Mouse (Mus musculus): ENCODE data around the gene Unc13a. TPM values are rescaled to one million over a fixed set of nuclear protein-coding genes. Genes with fewer than 3 reads are reported as not detected.
A peak's percentile ranks its signal among the peaks of the same experiment; 100 is the strongest.
"Not testable (repeated sequence)": the region's sequence is repeated elsewhere in the genome, so short reads cannot be mapped to it uniquely, and the experiment has no call there.

Unc13a gene
- polyA plus RNA-seq, 1 experiment from 2014 or later, result 0.89 TPM

DNA sequence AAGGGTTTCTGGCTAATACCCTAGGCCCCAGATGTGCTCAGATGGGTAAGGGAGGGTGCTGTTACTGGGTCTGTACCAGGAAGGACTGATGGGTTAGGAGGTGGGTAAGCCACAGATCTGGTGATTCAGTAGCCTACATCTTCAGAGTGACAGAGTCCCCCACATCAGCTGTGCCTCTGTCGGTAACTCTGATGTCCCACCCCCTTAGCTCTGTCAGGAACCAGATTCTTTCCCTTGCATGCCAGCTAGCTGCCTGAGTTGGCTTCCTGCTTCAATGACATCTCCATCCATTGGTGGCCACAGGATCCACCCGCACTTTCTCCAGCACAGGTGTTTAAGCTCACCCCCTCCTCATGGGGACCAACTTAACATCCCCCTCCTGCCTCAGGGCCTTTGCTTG lies 40.0 kb upstream of the Unc13a start:
- ATAC-seq (ENCODE audit: insufficient number of reproducible peaks, insufficient read depth, low FRiP score, low read depth), result no peak
- Histone ChIP-seq H3K9ac (ENCODE audit: low read length) (no peak overlapping the region), H3K4me2 (ENCODE audit: low read length) (no peak overlapping the region), H3K4me3 (ENCODE audit: control insufficient read depth in 1 of 2, insufficient read depth in 1 of 2, low read depth in 1 of 2, low read length in 2 of 2) (no peak overlapping the region), H3K27me3 (ENCODE audit: control insufficient read depth, insufficient read depth, low read length) (peaks cover 57% of the 10 kb centered on the region), H3K4me1 (ENCODE audit: control insufficient read depth in 2 of 2, insufficient read depth in 2 of 2, low read length in 2 of 2) (no peaks in the 10 kb centered on the region; a peak in 1 of 4 replicates), H3K27ac (replicated peaks in 1 of 2; ENCODE audit: control insufficient read depth in 1 of 2, insufficient read depth in 1 of 2, low read depth in 2 of 2, low read length in 2 of 2) (no peak overlapping the region), H3K9me3 (ENCODE audit: control insufficient read depth, low read length) (0 out of 2 replicates have a peak, but pooled peaks cover 2% of the 10 kb centered on the region), H3K36me3 (ENCODE audit: control insufficient read depth, insufficient read depth, low read length) (no peaks in the 10 kb centered on the region)
- WGBS, result 75% methylated on average over 2 of the region's 2 CpGs

DNA sequence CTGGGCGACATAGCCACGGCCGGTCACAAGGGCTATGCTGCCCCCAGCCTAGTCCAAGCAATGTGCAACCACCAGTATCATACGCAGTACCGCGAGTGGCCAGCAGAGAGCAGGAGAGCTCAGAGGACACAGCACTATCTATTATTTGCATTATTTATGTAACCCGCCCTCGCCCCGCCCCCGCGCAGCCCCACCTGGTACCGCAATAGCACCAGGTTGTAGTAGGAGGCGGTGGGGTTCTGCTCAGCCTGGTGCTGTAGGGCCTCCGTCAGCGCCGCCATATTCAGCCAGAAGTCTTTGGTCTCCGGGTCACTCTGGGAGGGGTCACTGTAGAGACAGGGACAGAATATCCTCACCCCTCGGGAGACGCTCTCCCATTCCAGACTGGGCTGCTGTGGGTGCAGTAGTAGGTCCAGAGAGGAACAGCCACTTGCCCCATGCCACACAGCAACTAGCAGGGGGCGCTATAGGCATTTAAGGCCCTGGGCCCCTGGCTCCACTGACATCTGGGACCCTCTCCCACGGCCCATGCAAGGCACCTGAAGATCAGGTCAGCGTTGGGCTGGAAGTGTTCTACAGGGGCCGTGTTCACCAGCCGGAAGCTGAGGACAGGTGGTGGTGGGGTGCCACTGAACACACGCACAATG lies 38.4 kb upstream of the Unc13a start:
- Histone ChIP-seq H3K4me1 (ENCODE audit: control insufficient read depth in 2 of 2, insufficient read depth in 2 of 2, low read length in 2 of 2) (no peaks in the 10 kb centered on the region; a peak in 1 of 4 replicates), H3K4me3 (ENCODE audit: control insufficient read depth in 1 of 2, insufficient read depth in 1 of 2, low read depth in 1 of 2, low read length in 2 of 2) (no peak overlapping the region), H3K9me3 (ENCODE audit: control insufficient read depth, low read length) (0 out of 2 replicates have a peak, but pooled peaks cover 2% of the 10 kb centered on the region), H3K27ac (replicated peaks in 1 of 2; ENCODE audit: control insufficient read depth in 1 of 2, insufficient read depth in 1 of 2, low read depth in 2 of 2, low read length in 2 of 2) (no peak overlapping the region), H3K4me2 (ENCODE audit: low read length) (peak overlapping the region; percentile 38), H3K36me3 (ENCODE audit: control insufficient read depth, insufficient read depth, low read length) (no peaks in the 10 kb centered on the region), H3K9ac (ENCODE audit: low read length) (no peak overlapping the region), H3K27me3 (ENCODE audit: control insufficient read depth, insufficient read depth, low read length) (peaks cover 56% of the 10 kb centered on the region)
- WGBS, result 20% methylated on average over 24 of the region's 25 CpGs
- no peak for ATAC-seq (ENCODE audit: insufficient number of reproducible peaks, insufficient read depth, low FRiP score, low read depth)

DNA sequence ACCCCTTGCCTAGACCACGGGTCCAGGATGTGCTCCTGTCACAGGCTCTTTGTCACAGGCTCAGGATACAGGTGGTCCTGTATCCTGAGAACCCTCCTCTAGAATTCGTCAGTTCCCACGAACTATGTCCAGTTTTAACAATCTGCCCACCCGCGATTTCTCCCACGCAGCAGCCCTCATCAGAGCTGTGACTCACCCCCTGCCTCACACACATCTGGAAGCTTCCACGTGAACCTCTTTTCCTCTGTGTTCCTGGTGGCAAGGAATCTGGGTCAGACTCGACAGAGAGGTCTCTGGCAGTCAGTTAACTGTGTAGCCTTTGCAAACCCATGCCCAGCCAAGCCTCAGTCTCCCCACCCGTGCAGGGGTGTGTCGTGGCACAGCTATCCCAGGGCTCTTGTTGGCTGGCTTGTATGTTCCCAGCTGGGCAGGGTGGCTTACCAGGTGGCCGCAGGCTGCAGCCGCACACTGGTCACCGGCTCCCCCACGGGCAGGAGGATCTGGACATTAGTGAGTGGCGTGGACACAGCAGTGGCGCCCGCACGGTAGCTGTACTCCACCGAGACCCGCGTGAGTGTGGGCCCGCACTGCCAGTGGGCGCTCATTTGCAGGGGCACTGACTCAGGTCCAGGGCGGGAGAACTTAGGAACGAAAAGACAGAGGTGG lies 37.7 kb upstream of the Unc13a start:
- no peak overlapping the region for H3K9ac ChIP-seq (ENCODE audit: low read length)
- ATAC-seq (ENCODE audit: insufficient number of reproducible peaks, insufficient read depth, low FRiP score, low read depth), result no peak
- H3K9me3 ChIP-seq (ENCODE audit: control insufficient read depth, low read length), result 0 out of 2 replicates have a peak, but pooled peaks cover 2% of the 10 kb centered on the region
- 38% methylated on average over 25 of the region's 25 CpGs for WGBS
- peaks cover 50% of the 10 kb centered on the region for H3K27me3 ChIP-seq (ENCODE audit: control insufficient read depth, insufficient read depth, low read length)
- H3K27ac ChIP-seq (replicated peaks in 1 of 2; ENCODE audit: control insufficient read depth in 1 of 2, insufficient read depth in 1 of 2, low read depth in 2 of 2, low read length in 2 of 2), result no peak overlapping the region
- H3K4me2 ChIP-seq (ENCODE audit: low read length), result peak overlapping the region; percentile 38
- no peaks in the 10 kb centered on the region; a peak in 1 of 4 replicates for H3K4me1 ChIP-seq (ENCODE audit: control insufficient read depth in 2 of 2, insufficient read depth in 2 of 2, low read length in 2 of 2)
- no peaks in the 10 kb centered on the region for H3K36me3 ChIP-seq (ENCODE audit: control insufficient read depth, insufficient read depth, low read length)
- no peak overlapping the region for H3K4me3 ChIP-seq (ENCODE audit: control insufficient read depth in 1 of 2, insufficient read depth in 1 of 2, low read depth in 1 of 2, low read length in 2 of 2)

DNA sequence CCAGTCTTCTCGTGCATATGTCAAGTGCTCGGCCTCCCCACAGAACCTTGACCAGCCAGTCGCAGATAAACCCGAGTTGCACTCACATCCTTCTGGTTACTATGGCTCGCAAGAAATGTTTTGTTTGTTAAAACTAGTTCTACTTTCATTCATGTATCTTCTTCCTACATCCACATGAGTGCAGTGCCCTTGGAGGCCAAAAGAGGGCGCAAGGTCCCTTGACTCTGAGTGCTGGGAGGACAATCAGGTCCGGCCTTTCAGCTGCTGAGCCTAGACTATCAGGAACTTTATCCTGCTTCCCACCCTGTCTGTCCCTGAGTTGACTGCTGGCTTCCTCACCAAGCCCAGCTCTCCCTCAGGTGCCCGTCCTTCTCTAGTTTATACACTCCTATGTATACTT lies 36.3 kb upstream of the Unc13a start:
- H3K36me3 ChIP-seq (ENCODE audit: control insufficient read depth, insufficient read depth, low read length), result no peaks in the 10 kb centered on the region
- H3K4me2 ChIP-seq (ENCODE audit: low read length), result no peak overlapping the region
- ATAC-seq (ENCODE audit: insufficient number of reproducible peaks, insufficient read depth, low FRiP score, low read depth), result no peak
- H3K9me3 ChIP-seq (ENCODE audit: control insufficient read depth, low read length), result 0 out of 2 replicates have a peak, but pooled peaks cover 2% of the 10 kb centered on the region
- no peaks in the 10 kb centered on the region; a peak in 1 of 4 replicates for H3K4me1 ChIP-seq (ENCODE audit: control insufficient read depth in 2 of 2, insufficient read depth in 2 of 2, low read length in 2 of 2)
- WGBS, result 38% methylated on average over 8 of the region's 8 CpGs
- H3K27ac ChIP-seq (replicated peaks in 1 of 2; ENCODE audit: control insufficient read depth in 1 of 2, insufficient read depth in 1 of 2, low read depth in 2 of 2, low read length in 2 of 2), result no peak overlapping the region
- peaks cover 47% of the 10 kb centered on the region for H3K27me3 ChIP-seq (ENCODE audit: control insufficient read depth, insufficient read depth, low read length)
- H3K9ac ChIP-seq (ENCODE audit: low read length), result no peak overlapping the region
- H3K4me3 ChIP-seq (ENCODE audit: control insufficient read depth in 1 of 2, insufficient read depth in 1 of 2, low read depth in 1 of 2, low read length in 2 of 2), result no peak overlapping the region

DNA sequence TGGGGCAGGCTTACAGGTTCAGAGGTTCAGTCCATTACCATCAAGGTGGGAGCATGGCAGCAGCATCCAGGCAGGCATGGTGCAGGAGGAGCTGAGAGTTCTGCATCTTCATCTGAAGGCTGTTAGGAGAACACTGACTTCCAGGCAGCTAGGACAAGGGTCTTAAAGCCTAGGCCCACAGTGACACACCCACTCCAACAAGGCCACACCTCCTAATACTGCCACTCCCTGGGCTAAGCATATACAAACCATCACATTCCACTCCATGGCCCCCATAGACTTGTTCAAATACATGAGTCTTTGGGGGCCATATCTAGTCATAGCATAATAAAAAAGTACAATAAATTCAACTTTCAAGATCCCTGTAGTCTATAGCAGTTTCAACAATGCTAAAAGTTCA lies 31.8 kb upstream of the Unc13a start:
- H3K9ac ChIP-seq (ENCODE audit: low read length); ATAC-seq (ENCODE audit: insufficient number of reproducible peaks, insufficient read depth, low FRiP score, low read depth); H3K27ac ChIP-seq (replicated peaks in 1 of 2; ENCODE audit: control insufficient read depth in 1 of 2, insufficient read depth in 1 of 2, low read depth in 2 of 2, low read length in 2 of 2); H3K9me3 ChIP-seq (ENCODE audit: control insufficient read depth, low read length); H3K4me2 ChIP-seq (ENCODE audit: low read length); H3K4me3 ChIP-seq (ENCODE audit: control insufficient read depth in 1 of 2, insufficient read depth in 1 of 2, low read depth in 1 of 2, low read length in 2 of 2); H3K36me3 ChIP-seq (ENCODE audit: control insufficient read depth, insufficient read depth, low read length): not testable (repeated sequence)
- H3K4me1 ChIP-seq (ENCODE audit: control insufficient read depth in 2 of 2, insufficient read depth in 2 of 2, low read length in 2 of 2), result peaks cover 4 to 10% of the 10 kb centered on the region in 2 experiments; a peak in 3 of 4 replicates
- peaks cover 62% of the 10 kb centered on the region for H3K27me3 ChIP-seq (ENCODE audit: control insufficient read depth, insufficient read depth, low read length)

DNA sequence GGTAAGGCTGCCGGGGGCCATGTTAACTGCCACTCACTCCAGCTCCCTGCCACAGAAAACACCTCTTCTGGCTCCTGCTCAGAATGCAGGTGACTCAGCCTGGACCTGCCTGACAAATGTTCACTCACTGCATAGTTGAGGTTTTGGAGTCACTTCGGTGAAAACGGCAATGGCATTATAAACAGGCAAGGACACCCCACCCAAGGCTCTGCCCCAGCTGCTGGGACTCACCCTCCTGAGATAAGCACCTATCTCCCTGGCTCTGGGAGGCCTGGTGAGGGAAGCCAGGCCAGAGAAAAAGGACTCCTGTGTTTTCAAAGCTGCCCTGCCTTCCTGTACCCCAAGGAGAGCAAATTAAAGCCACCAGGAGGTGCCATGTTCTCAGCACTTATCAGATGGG lies 31.4 kb upstream of the Unc13a start:
- no peak for ATAC-seq (ENCODE audit: insufficient number of reproducible peaks, insufficient read depth, low FRiP score, low read depth)

DNA sequence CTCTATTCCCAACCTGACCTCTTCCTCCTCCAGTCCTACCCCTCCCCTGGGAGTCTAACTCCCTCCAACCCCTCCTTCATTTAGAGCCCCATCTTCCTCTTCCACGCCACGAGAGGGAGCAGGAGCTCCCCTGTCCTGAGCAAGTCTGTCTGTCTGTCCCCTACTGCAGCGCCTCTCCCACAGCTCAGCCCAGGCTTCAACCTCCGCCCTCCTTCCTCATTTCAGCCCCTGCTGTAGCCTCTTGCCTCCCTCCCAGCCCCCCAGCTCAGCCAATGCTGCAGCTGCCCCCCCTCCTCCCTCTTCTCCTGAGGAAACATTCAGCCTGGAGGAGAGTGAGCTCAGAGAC lies 30.5 kb upstream of the Unc13a start:
- Histone ChIP-seq H3K9ac (ENCODE audit: low read length) (no peak overlapping the region), H3K27ac (replicated peaks in 1 of 2; ENCODE audit: control insufficient read depth in 1 of 2, insufficient read depth in 1 of 2, low read depth in 2 of 2, low read length in 2 of 2) (no peak overlapping the region), H3K27me3 (ENCODE audit: control insufficient read depth, insufficient read depth, low read length) (peaks cover 51% of the 10 kb centered on the region), H3K36me3 (ENCODE audit: control insufficient read depth, insufficient read depth, low read length) (no peaks in the 10 kb centered on the region), H3K4me1 (ENCODE audit: control insufficient read depth in 2 of 2, insufficient read depth in 2 of 2, low read length in 2 of 2) (peaks cover 4 to 10% of the 10 kb centered on the region in 2 experiments; a peak in 3 of 4 replicates), H3K9me3 (ENCODE audit: control insufficient read depth, low read length) (no peaks in the 10 kb centered on the region), H3K4me2 (ENCODE audit: low read length) (no peak overlapping the region), H3K4me3 (ENCODE audit: control insufficient read depth in 1 of 2, insufficient read depth in 1 of 2, low read depth in 1 of 2, low read length in 2 of 2) (no peak overlapping the region)
- WGBS, result 34% methylated on average over 4 of the region's 4 CpGs
- ATAC-seq (ENCODE audit: insufficient number of reproducible peaks, insufficient read depth, low FRiP score, low read depth), result no peak

More for the DNA sequence above, 31.4 kb upstream of the Unc13a start:
- peaks cover 59% of the 10 kb centered on the region for H3K27me3 ChIP-seq (ENCODE audit: control insufficient read depth, insufficient read depth, low read length)
- H3K27ac ChIP-seq (replicated peaks in 1 of 2; ENCODE audit: control insufficient read depth in 1 of 2, insufficient read depth in 1 of 2, low read depth in 2 of 2, low read length in 2 of 2), result no peak overlapping the region
- WGBS, result 65% methylated on average over 3 of the region's 3 CpGs
- peaks cover 4 to 10% of the 10 kb centered on the region in 2 experiments; a peak in 3 of 4 replicates for H3K4me1 ChIP-seq (ENCODE audit: control insufficient read depth in 2 of 2, insufficient read depth in 2 of 2, low read length in 2 of 2)
- 0 out of 2 replicates have a peak, but pooled peaks cover 1% of the 10 kb centered on the region for H3K9me3 ChIP-seq (ENCODE audit: control insufficient read depth, low read length)
- H3K4me2 ChIP-seq (ENCODE audit: low read length), result no peak overlapping the region
- no peaks in the 10 kb centered on the region for H3K36me3 ChIP-seq (ENCODE audit: control insufficient read depth, insufficient read depth, low read length)
- no peak overlapping the region for H3K9ac ChIP-seq (ENCODE audit: low read length)
- H3K4me3 ChIP-seq (ENCODE audit: control insufficient read depth in 1 of 2, insufficient read depth in 1 of 2, low read depth in 1 of 2, low read length in 2 of 2), result no peak overlapping the region
